Mouse (Mus musculus) T-helper 1 cell (primary cell): ENCODE results near the gene Ctsq.
"Not testable (repeated sequence)": the region's sequence is repeated elsewhere in the genome, so short reads cannot be mapped to it uniquely, and the experiment has no call there.

ENCODE experiments used
- in situ Hi-C: fragments of 300-600 bp; cut with MboI, MseI; formaldehyde crosslinking; loops from one replicate; pipeline ENCODE4 v1.15.1; 2025; ENCODE audit warnings: high pct_unique_total_duplicates

Ctsq gene

GRCm38 (mm10) chr13:61040531-61040930, at the start of gene Ctsq:
TSS of gene Ctsq (minus strand) at chr13:61040631.
- in situ Hi-C loops: no loop called here

GRCm38 (mm10) chr13:61022785-61023184, 17.6 kb downstream of the Ctsq start:
- in situ Hi-C loops: loop anchor here (10.0 kb wide), 1 partner anchor 202 kb away; no protein-coding TSS in a partner anchor

- in situ Hi-C loops: loop anchor here (10.0 kb wide), 1 partner anchor 203 kb away; no protein-coding TSS in a partner anchor
These were observed 18.6 kb downstream of the Ctsq start for GRCm38 (mm10) chr13:61021844-61022243.

GRCm38 (mm10) chr13:61010171-61010570, 30.3 kb downstream of the Ctsq start:
- in situ Hi-C loops: no loop called here

DNA sequence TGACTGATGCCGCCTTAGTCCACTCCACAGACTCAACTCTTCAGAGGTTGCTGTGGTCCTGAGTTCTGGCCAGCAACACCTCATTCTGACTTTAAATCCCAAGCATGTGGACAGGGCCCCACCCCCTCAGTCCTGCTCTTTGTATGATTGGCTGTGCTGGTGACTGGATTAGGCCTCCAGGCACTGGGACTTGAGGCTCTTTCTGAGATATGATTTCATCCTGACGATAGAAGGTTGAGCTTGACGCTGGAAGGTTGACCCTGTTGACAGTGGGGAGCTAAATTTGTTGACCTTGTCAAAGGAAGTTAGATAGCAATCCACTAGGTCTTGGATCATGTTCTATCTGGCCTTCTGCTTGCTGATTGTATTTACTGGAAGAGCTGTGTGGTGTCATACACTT, 34.6 kb downstream of the Ctsq start, which contains the start of gene Ctsj:
Ctsj (minus strand) TSS at position 101 of the 400 bp plus-strand sequence.
- in situ Hi-C loops: no loop called here

DNA sequence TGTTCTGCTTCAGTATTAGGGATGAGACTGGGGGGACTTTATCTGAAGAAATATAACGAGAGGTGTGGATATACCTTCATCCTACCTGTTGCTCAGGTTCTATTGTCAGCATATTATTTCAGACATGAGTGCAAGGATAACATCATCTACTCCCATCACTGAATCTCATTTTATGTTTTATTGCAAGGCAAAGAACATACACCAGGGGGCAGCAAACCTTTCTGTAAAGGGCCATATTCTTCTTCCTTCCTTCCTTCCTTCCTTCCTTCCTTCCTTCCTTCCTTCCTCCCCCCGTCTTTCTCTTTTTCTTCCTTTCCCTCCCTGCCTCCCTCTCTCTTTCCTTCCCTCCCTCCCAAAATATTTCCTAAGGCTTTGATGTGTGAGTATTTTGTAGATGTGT, 42.8 kb downstream of the Ctsq start:
- in situ Hi-C loops: loop anchor here (5.0 to 10.0 kb wide), 2 partner anchors 250 to 847 kb away; no protein-coding TSS in a partner anchor

DNA sequence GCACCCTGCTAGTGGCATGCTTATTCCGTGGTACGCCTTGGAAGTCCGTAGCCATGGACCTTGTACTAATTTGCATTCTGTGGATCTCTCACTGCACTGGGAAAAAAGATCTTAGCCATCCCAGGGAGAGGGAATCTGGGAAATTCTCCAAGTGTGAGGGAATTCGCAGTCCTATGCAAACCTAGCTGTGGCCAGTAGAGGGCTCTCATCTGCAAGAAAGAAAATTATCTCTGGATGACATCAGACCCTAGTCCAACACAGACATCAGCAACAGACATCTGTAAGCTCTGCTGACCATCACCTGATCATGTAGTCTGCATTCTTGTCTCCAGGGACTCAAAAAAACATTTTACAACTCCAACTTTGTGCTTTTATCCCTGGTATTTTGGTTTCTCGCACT, 53.5 kb downstream of the Ctsq start:
- in situ Hi-C loops: not testable (repeated sequence)
